Mouse (Mus musculus) heart, embryonic 14.5 days (tissue): ENCODE data around the gene Gm21988. TPM values are rescaled to one million over a fixed set of nuclear protein-coding genes. Genes with fewer than 3 reads are reported as not detected.

Experiments used
- ATAC-seq: fragments of 200-750 bp; cut with Nextera tagmentation; 2 replicates; pipeline ENCODE4 v1.8.0; 2017; ENCODE audit warnings: low read depth, moderate TSS enrichment; ENCODE audit not compliant: insufficient number of reproducible peaks, insufficient read depth, low FRiP score
- H3K27ac ChIP-seq, 2 experiments: fragments of 200-500 bp in 1 of 2; fragments of 300-500 bp in 1 of 2; sonication (generic) in 1 of 2; replicated peaks in 1 of 2; 2 replicates each; pipeline ENCODE4 v1.5.1; 2012 to 2014; ENCODE audit warnings: low read depth in 2 of 2, low read length in 2 of 2, control low read depth in 1 of 2, mild to moderate bottlenecking in 1 of 2, mixed read lengths in 1 of 2; ENCODE audit not compliant: control insufficient read depth in 1 of 2, insufficient read depth in 1 of 2
- H3K27me3 ChIP-seq: fragments of 300-500 bp; sonication (generic); 2 replicates; pipeline ENCODE4 v1.6.1; 2014; ENCODE audit warnings: mild to moderate bottlenecking, low read length, control low read depth; ENCODE audit not compliant: control insufficient read depth, insufficient read depth
- H3K36me3 ChIP-seq: fragments of 300-500 bp; sonication (generic); 2 replicates; pipeline ENCODE4 v1.6.1; 2014; ENCODE audit warnings: mild to moderate bottlenecking, control low read depth, low read length, mixed read lengths; ENCODE audit not compliant: control insufficient read depth, insufficient read depth
- H3K4me1 ChIP-seq, 2 experiments: fragments of 200-500 bp in 1 of 2; fragments of 300-500 bp in 1 of 2; sonication (generic) in 1 of 2; 2 replicates each; pipeline ENCODE4 v1.6.1; 2012 to 2014; ENCODE audit warnings: low read length in 2 of 2, control low read depth in 1 of 2, mixed read lengths in 1 of 2; ENCODE audit not compliant: control insufficient read depth in 2 of 2, insufficient read depth in 2 of 2
- H3K4me2 ChIP-seq: fragments of 300-500 bp; sonication (generic); 2 replicates; pipeline ENCODE4 v1.6.1; 2014; ENCODE audit warnings: mild to moderate bottlenecking, low read length
- H3K4me3 ChIP-seq, 2 experiments: fragments of 200-500 bp in 1 of 2; fragments of 300-500 bp in 1 of 2; sonication (generic) in 1 of 2; 2 replicates each; pipeline ENCODE4 v1.5.1; 2012 to 2014; ENCODE audit warnings: low read length in 2 of 2, mild to moderate bottlenecking in 2 of 2, control low read depth in 1 of 2, low read depth in 1 of 2, moderate library complexity in 1 of 2; ENCODE audit not compliant: control insufficient read depth in 1 of 2, insufficient read depth in 1 of 2
- H3K9ac ChIP-seq: fragments of 300-500 bp; sonication (generic); 2 replicates; pipeline ENCODE4 v1.6.1; 2014; ENCODE audit warnings: mild to moderate bottlenecking, low read length
- H3K9me3 ChIP-seq: fragments of 300-500 bp; sonication (generic); 2 replicates; pipeline ENCODE4 v1.6.1; 2016; ENCODE audit warnings: low read length, control low read depth; ENCODE audit not compliant: control insufficient read depth
- WGBS: fragments of 180-500 bp; shearing (Covaris S2); extraction: QIAGEN DNeasy Blood & Tissue Kit; methylation state at CpG from one replicate; pipeline ENCODE4 v1.1.7; 2014; 5-methylcytosine and 5-hydroxymethylcytosine counted together
- microRNA counts: library from miRNA; unstranded; fragments of <30 nt; microRNA quantifications from one replicate; lab custom pipeline; 2016
- microRNA-seq: library from miRNA; unstranded; fragments of <30 nt; microRNA quantifications from one replicate; pipeline ENCODE4, GENCODE M21; 2016
- polyA plus RNA-seq: library from polyadenylated mRNA; unstranded; fragments of >200 nt; fragmentation: Nextera tagmentation; extraction: Ambion mirVana; gene quantifications from 2 replicates; pipeline ENCODE4 v1.2.1, GENCODE M21; 2014

Gm21988 gene
- polyA plus RNA-seq, 1 experiment from 2014 or later, result 12.2 TPM

DNA sequence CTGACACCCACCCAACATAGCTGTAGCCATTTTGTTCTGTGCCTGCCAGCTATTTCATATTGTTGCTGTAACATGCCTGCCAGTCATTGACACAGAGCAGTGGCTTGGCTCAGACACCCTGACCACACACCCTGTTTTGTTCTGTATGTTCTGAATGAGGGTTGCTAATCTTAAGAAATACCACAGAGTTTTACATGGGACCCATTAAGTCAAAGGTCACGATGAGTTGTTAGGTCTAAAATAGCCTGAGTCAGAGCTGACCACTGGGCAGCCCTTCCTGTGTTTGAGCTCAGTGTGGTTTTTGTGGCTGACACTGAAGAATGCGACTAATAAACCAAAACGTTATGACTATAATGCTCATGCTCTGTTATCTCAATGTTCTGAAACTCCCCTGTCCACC, 41.3 kb downstream of the Gm21988 start:
- Histone ChIP-seq H3K9ac (no peak overlapping the region), H3K4me2 (no peak overlapping the region), H3K27me3 (no peaks in the 10 kb centered on the region), H3K27ac (no peak overlapping the region), H3K4me3 (no peak overlapping the region), H3K36me3 (no peaks in the 10 kb centered on the region), H3K9me3 (no peaks in the 10 kb centered on the region; the same call in 1 of the 2 replicates), H3K4me1 (no peaks in the 10 kb centered on the region)
- ATAC-seq, result no peak
- 81% methylated on average over 3 of the region's 3 CpGs for WGBS

DNA sequence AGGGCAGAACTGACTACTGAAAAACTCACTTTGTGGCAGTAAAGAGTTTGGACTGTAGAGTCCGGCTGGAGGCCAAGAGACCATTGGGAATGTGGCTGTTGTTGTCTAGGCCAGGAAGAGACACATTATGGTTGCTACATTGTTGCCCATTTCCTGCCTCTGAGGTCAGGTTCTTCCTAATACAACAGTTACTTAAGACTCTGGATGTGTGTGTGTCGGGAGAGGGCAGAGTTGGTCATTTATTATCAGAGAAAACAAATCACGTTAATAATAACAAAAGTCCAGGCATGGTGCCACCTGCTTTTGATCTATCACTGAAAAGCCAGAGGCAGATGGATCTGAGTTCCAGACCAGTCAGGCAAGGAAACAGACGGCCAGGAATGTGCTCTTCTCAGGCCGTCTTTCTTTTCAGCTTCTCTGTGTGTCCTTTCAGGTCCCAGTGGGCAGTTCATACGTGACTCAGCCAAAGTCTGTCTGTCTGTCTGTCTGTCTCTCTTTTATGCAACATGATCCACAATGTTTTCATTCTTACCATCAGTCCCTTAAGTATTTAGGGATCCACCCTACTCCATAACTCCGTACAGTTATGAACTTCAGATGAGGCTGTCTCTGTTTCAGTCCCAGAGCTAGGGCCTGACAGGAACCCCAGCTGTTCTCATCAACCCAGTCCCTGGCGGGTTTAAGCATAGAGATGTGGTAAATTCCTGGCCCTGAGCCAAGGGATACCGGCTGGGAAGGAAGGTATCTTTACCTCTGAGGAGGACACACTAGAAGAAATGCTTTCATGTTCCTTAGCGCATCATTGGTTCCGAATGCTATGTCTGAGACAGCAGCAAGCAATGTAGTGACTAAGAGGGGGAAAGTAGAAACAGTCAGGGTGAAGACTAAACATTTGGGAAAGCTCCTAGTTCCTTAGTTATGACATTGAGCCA, 46.0 kb downstream of the Gm21988 start:
- Histone ChIP-seq H3K4me1 (no peaks in the 10 kb centered on the region), H3K36me3 (no peaks in the 10 kb centered on the region), H3K9ac (no peak overlapping the region), H3K9me3 (no peaks in the 10 kb centered on the region; the same call in 1 of the 2 replicates), H3K4me2 (no peak overlapping the region), H3K27ac (no peak overlapping the region), H3K4me3 (no peak overlapping the region), H3K27me3 (no peaks in the 10 kb centered on the region)
- 50% methylated on average over 11 of the region's 11 CpGs for WGBS
- no peak for ATAC-seq

DNA sequence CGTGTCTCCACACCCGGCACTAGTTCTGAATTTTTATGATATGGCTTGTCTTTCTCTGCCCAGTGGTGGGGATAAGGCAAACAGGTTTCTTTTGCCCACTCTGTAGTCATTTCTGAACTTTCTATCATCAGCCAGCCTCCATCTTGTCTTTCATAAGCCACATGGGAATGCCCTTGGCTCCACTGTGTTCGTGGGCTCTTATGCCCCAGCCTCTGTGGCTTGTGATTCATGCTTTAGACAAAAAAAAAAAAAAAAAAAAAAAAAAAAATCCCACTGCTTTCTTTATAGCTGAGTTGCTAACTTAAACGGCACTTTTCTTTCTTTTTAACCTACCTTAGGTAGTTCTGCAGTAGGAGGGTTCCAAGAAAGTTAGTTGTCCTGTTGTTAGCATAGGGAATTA, 47.5 kb downstream of the Gm21988 start:
- no peaks in the 10 kb centered on the region for H3K36me3 ChIP-seq
- 73% methylated on average over 4 of the region's 4 CpGs for WGBS
- H3K9me3 ChIP-seq, result no peaks in the 10 kb centered on the region; the same call in 1 of the 2 replicates
- H3K4me3 ChIP-seq, result no peak overlapping the region
- no peak for ATAC-seq
- no peak overlapping the region for H3K4me2 ChIP-seq
- no peak overlapping the region for H3K9ac ChIP-seq
- H3K27me3 ChIP-seq, result no peaks in the 10 kb centered on the region
- H3K4me1 ChIP-seq, result no peaks in the 10 kb centered on the region
- no peak overlapping the region for H3K27ac ChIP-seq

DNA sequence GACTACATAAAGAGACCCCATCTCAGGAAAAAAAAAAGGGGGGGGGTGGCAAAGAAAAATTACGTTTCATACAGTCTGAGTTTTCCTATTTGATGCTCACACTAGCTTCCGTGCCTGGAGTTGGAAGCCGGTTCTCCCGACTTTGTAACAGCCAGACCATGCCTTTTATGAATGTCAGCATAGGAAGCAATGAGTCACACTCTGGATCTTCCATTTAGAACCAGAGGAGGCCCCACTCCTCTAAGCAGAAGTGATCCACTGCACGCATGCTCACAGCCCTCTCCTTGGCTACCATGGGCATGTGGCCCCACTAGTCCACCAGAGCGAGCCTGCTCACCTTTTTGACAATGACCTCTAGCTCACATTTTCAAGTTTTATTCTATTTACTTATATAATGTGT, 48.4 kb downstream of the Gm21988 start:
- H3K27me3 ChIP-seq, result no peaks in the 10 kb centered on the region
- no peaks in the 10 kb centered on the region for H3K36me3 ChIP-seq
- H3K27ac ChIP-seq, result no peak overlapping the region
- H3K4me3 ChIP-seq, result no peak overlapping the region
- 63% methylated on average over 6 of the region's 6 CpGs for WGBS
- no peak overlapping the region for H3K4me2 ChIP-seq
- no peak overlapping the region for H3K9ac ChIP-seq
- no peaks in the 10 kb centered on the region; the same call in 1 of the 2 replicates for H3K9me3 ChIP-seq
- H3K4me1 ChIP-seq, result no peaks in the 10 kb centered on the region
- no peak for ATAC-seq

DNA sequence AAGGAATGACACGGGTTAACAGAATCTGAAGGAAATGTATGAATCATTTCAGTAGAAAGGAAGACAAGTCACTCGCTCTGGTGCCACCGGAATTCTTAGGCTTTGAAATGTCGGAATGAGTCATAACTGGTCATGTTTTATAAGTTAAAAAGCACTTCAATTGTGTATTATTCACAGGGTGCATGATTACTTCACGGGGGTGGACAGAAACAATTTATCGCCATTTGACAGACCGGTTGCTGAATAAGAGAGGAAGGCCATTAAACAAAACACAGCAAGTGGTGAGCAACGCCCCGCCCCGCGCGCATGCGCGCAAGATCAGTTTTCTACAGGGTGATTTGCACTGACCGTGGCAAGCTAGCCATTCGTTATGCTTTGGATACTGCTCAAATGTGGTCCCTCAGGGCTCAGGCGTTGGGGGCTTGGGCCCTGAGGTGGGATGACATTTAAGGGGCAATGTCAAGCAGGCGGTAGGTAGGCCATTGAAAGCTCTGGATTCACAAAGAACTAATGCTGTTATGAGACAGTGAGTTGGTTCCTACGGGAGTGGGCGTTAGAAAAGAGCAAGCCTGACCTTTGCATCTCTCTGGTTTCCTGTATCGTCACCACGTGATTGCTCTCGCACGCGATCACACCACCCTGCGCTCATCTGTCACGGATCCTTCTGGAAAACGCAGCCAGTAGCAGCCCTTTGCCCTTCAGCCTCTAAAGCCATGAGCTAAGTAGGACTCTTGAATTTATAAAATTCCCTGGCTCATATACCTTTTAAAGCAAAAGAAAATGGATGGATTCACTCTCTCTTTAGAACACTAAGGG, 50.1 kb downstream of the Gm21988 start:
- H3K9ac ChIP-seq, result no peak overlapping the region
- WGBS, result 87% methylated on average over 28 of the region's 28 CpGs
- H3K36me3 ChIP-seq, result no peaks in the 10 kb centered on the region
- no peak overlapping the region for H3K27ac ChIP-seq
- no peak overlapping the region for H3K4me3 ChIP-seq
- H3K9me3 ChIP-seq, result no peaks in the 10 kb centered on the region
- no peaks in the 10 kb centered on the region for H3K27me3 ChIP-seq
- ATAC-seq, result no peak
- no peak overlapping the region for H3K4me2 ChIP-seq
- H3K4me1 ChIP-seq, result no peaks in the 10 kb centered on the region

MicroRNAs within 50 kb of the gene (microRNA counts, 519-probe panel; counts per million panel counts)
- microRNA mmu-miR-195 (lab: Ali Mortazavi, UCI) (322 counts per million, percentile 70 among the panel's probes with 10 or more counts), microRNA mmu-miR-497 (lab: Ali Mortazavi, UCI) (322 counts per million, percentile 70 among the panel's probes with 10 or more counts)

Small RNA genes lying within 50 kb of the gene (microRNA-seq; reads per million reads assigned to microRNA genes)
- 571 reads per million, percentile 75 among the genes with 10 or more reads in this experiment for gene Mir195a
- gene Mir497, result not detected
- not detected for gene Mir497b

Other genes with a start within 250 kb of the Gm21988 start
- 454 and 540 TPM in 2 replicates for gene Gabarap, start 248.7 kb downstream of the Gm21988 start, polyA plus RNA-seq
- 22.2 and 27.5 TPM in 2 replicates for gene Phf23, start 244.1 kb downstream of the Gm21988 start, polyA plus RNA-seq
- 15.0 and 16.6 TPM in 2 replicates for gene Dvl2, start 239.2 kb downstream of the Gm21988 start, polyA plus RNA-seq
- gene Acadvl, start 224.4 kb downstream of the Gm21988 start, polyA plus RNA-seq, result 185 and 198 TPM in 2 replicates
- gene Dlg4, start 222.9 kb downstream of the Gm21988 start, polyA plus RNA-seq, result 3.4 and 6.0 TPM in 2 replicates
- not detected in 2 replicates for gene Asgr1, start 185.7 kb downstream of the Gm21988 start, polyA plus RNA-seq
- gene Asgr2, start 147.2 kb downstream of the Gm21988 start, polyA plus RNA-seq, result not detected in 2 replicates
- gene Mgl2, start 109.5 kb downstream of the Gm21988 start, polyA plus RNA-seq, result 0.16 and 0.20 TPM in 2 replicates
- gene Clec10a, start 83.6 kb downstream of the Gm21988 start, polyA plus RNA-seq, result 0.36 TPM in 2 replicates
- 0.16 and 0.18 TPM in 2 replicates for gene Slc16a11, start 27.1 kb downstream of the Gm21988 start, polyA plus RNA-seq
- gene Slc16a13, start 18.8 kb downstream of the Gm21988 start, polyA plus RNA-seq, result 4.9 and 6.4 TPM in 2 replicates
- gene Bcl6b, start 10.0 kb downstream of the Gm21988 start, polyA plus RNA-seq, result 18.7 and 22.4 TPM in 2 replicates
- gene 0610010K14Rik, start 1.9 kb downstream of the Gm21988 start, polyA plus RNA-seq, result 139 and 143 TPM in 2 replicates
- 219 and 240 TPM in 2 replicates for gene Rnasek, start within 50 bp of the Gm21988 start, polyA plus RNA-seq
- gene Alox12, start 15.5 kb upstream of the Gm21988 start, polyA plus RNA-seq, result 3.0 TPM in 2 replicates
- not detected in 2 replicates for gene Alox12e, start 82.8 kb upstream of the Gm21988 start, polyA plus RNA-seq
- gene Alox15, start 112.2 kb upstream of the Gm21988 start, polyA plus RNA-seq, result 0.13 TPM in 1 of 2 replicates, not detected in the other
- 17.8 and 17.9 TPM in 2 replicates for gene Pelp1, start 170.2 kb upstream of the Gm21988 start, polyA plus RNA-seq
- gene Arrb2, start 192.8 kb upstream of the Gm21988 start, polyA plus RNA-seq, result 5.4 and 8.6 TPM in 2 replicates
- gene Med11, start 212.1 kb upstream of the Gm21988 start, polyA plus RNA-seq, result 25.1 and 26.8 TPM in 2 replicates
- 0.95 and 2.0 TPM in 2 replicates for gene Zmynd15, start 219.6 kb upstream of the Gm21988 start, polyA plus RNA-seq
- gene Cxcl16, start 220.2 kb upstream of the Gm21988 start, polyA plus RNA-seq, result 9.4 and 10.3 TPM in 2 replicates